Mouse (Mus musculus): ENCODE data around the gene Olfr24. TPM values are rescaled to one million over a fixed set of nuclear protein-coding genes. Genes with fewer than 3 reads are reported as not detected.

Gene Olfr24
- total RNA-seq (2012; rRNA removed), result not detected in 2 replicates
- polyA plus RNA-seq (2012; ENCODE audit: insufficient read depth in 1 of 2, insufficient read length in 2 of 2, low read depth in 1 of 2, low replicate concordance in 2 of 2, missing spikeins in 1 of 2), result not detected

GRCm38 (mm10) chr9:18763896-18764295 is at the start of gene Olfr24:
Gene Olfr24, minus strand, starts transcription at chr9:18763996.
- Histone ChIP-seq H3K9me3 (replicated peaks; ENCODE audit: insufficient read depth, low read length) (no peaks in the 10 kb centered on the region; the same call in 1 of the 2 replicates), H3K4me3 (ENCODE audit: control insufficient read depth in 1 of 2, insufficient read depth in 1 of 2, low read depth in 2 of 2, low read length in 2 of 2) (no peak within 1 kb of the TSS), H3K36me3 (ENCODE audit: control insufficient read depth in 1 of 2, insufficient read depth in 2 of 2, low read length in 2 of 2) (no peaks in the 10 kb centered on the region), H3K27ac (ENCODE audit: control insufficient read depth, low read depth, low read length) (no peak within 1 kb of the TSS), H3K4me1 (ENCODE audit: control insufficient read depth in 1 of 2, insufficient read depth in 2 of 2, low read length in 2 of 2) (no peaks in the 10 kb centered on the region), H3K79me2 (ENCODE audit: control insufficient read depth, insufficient read depth, low read length, poor library complexity) (no peaks in the 10 kb centered on the region), H3K9ac (ENCODE audit: control insufficient read depth, low read depth, low read length, poor library complexity, severe bottlenecking) (no peak within 1 kb of the TSS), H3K27me3 (ENCODE audit: control insufficient read depth in 1 of 2, insufficient read depth in 2 of 2, low read length in 2 of 2) (no peaks in the 10 kb centered on the region; a peak in 1 of 4 replicates)
- no peak for DNase-seq (ENCODE audit: low read depth, low spot score)
- TF ChIP-seq JUND (IDR thresholded peaks at IDR 0.05; ENCODE audit: low read depth, low read length), result no peak
- no peak for TF ChIP-seq MAFK (IDR thresholded peaks at IDR 0.05; ENCODE audit: borderline replicate concordance, low read depth, low read length)
- no peak for TF ChIP-seq CTCF (IDR thresholded peaks at IDR 0.05 in 2 of 3, conservative IDR thresholded peaks at IDR 0.05 in 1 of 3; ENCODE audit: control insufficient read depth in 1 of 3, insufficient read depth in 1 of 3, low read depth in 2 of 3, low read length in 3 of 3, poor library complexity in 1 of 3, severe bottlenecking in 1 of 3)
- no peak for TF ChIP-seq ZC3H11A (IDR thresholded peaks at IDR 0.05; ENCODE audit: low read depth, low read length)
- TF ChIP-seq SMC3 (IDR thresholded peaks at IDR 0.05; ENCODE audit: low read depth, low read length), result no peak
- TF ChIP-seq EP300 (IDR thresholded peaks at IDR 0.05; ENCODE audit: low read depth in 1 of 2, low read length in 2 of 2), result no peak
- no peak for TF ChIP-seq MAX (IDR thresholded peaks at IDR 0.05; ENCODE audit: low read length)
- no peak for TF ChIP-seq CHD1 (IDR thresholded peaks at IDR 0.05; ENCODE audit: low read depth, low read length)
- TF ChIP-seq USF1 (IDR thresholded peaks at IDR 0.05; ENCODE audit: low read depth, low read length), result no peak
- no peak for TF ChIP-seq MYC (IDR thresholded peaks at IDR 0.05; ENCODE audit: low read depth, low read length)
- no peak for TF ChIP-seq TCF12 (IDR thresholded peaks at IDR 0.05; ENCODE audit: low read depth, low read length)
- no peak for TF ChIP-seq MEF2A (IDR thresholded peaks at IDR 0.05; ENCODE audit: extremely low read depth, insufficient replicate concordance, low read depth, low read length, poor library complexity, severe bottlenecking)
- TF ChIP-seq POLR2AphosphoS5 (IDR thresholded peaks at IDR 0.05; ENCODE audit: borderline replicate concordance, low read depth, low read length), result no peak
- no peak for TF ChIP-seq NELFE (IDR thresholded peaks at IDR 0.05; ENCODE audit: low read depth, low read length)
- TF ChIP-seq RAD21 (IDR thresholded peaks at IDR 0.05; ENCODE audit: low read depth, low read length), result no peak
- no peak for TF ChIP-seq TBP (IDR thresholded peaks at IDR 0.05; ENCODE audit: low read depth, low read length)
- no peak for TF ChIP-seq KAT2A (conservative IDR thresholded peaks at IDR 0.05; ENCODE audit: low read depth, low read length)
- TF ChIP-seq NRF1 (IDR thresholded peaks at IDR 0.05; ENCODE audit: insufficient read depth, low read depth, low read length, poor library complexity, severe bottlenecking), result no peak

- H3K27me3 ChIP-seq (ENCODE audit: control insufficient read depth in 1 of 2, insufficient read depth in 2 of 2, low read length in 2 of 2), result no peaks in the 10 kb centered on the region
Measured at GRCm38 (mm10) chr9:18785316-18785715, 21.5 kb upstream of the Olfr24 start.

More at GRCm38 (mm10) chr9:18785316-18785715, 21.5 kb upstream of the Olfr24 start:
- H3K36me3 ChIP-seq (ENCODE audit: control insufficient read depth in 1 of 2, insufficient read depth in 2 of 2, low read length in 2 of 2), result no peaks in the 10 kb centered on the region
- H3K79me2 ChIP-seq (ENCODE audit: control insufficient read depth, insufficient read depth, low read length, poor library complexity), result no peaks in the 10 kb centered on the region
- no peaks in the 10 kb centered on the region for H3K9me3 ChIP-seq (replicated peaks; ENCODE audit: insufficient read depth, low read length)
- no peaks in the 10 kb centered on the region for H3K4me1 ChIP-seq (ENCODE audit: control insufficient read depth in 1 of 2, insufficient read depth in 2 of 2, low read length in 2 of 2)
- no peak overlapping the region for H3K9ac ChIP-seq (ENCODE audit: control insufficient read depth, low read depth, low read length, poor library complexity, severe bottlenecking)
- DNase-seq (ENCODE audit: low read depth, low spot score), result no peak
- TF ChIP-seq CHD1 (IDR thresholded peaks at IDR 0.05; ENCODE audit: low read depth, low read length), result no peak
- no peak for TF ChIP-seq ZC3H11A (IDR thresholded peaks at IDR 0.05; ENCODE audit: low read depth, low read length)
- TF ChIP-seq RAD21 (IDR thresholded peaks at IDR 0.05; ENCODE audit: low read depth, low read length), result no peak
- TF ChIP-seq NRF1 (IDR thresholded peaks at IDR 0.05; ENCODE audit: insufficient read depth, low read depth, low read length, poor library complexity, severe bottlenecking), result no peak
- TF ChIP-seq HCFC1 (IDR thresholded peaks at IDR 0.05; ENCODE audit: low read depth, low read length), result no peak
- TF ChIP-seq E2F4 (IDR thresholded peaks at IDR 0.05; ENCODE audit: borderline replicate concordance, low read depth, low read length), result no peak
- TF ChIP-seq SMC3 (IDR thresholded peaks at IDR 0.05; ENCODE audit: low read depth, low read length), result no peak
- TF ChIP-seq MYB (IDR thresholded peaks at IDR 0.05; ENCODE audit: low read depth, low read length), result no peak
- no peak for TF ChIP-seq MAX (IDR thresholded peaks at IDR 0.05; ENCODE audit: low read length)
- no peak for TF ChIP-seq JUND (IDR thresholded peaks at IDR 0.05; ENCODE audit: low read depth, low read length)
- TF ChIP-seq ZKSCAN1 (IDR thresholded peaks at IDR 0.05; ENCODE audit: low read depth, low read length), result no peak
- TF ChIP-seq POLR2AphosphoS5 (IDR thresholded peaks at IDR 0.05; ENCODE audit: borderline replicate concordance, low read depth, low read length), result no peak
- TF ChIP-seq MAZ (IDR thresholded peaks at IDR 0.05; ENCODE audit: low read depth, low read length), result no peak
- TF ChIP-seq GATA1 (IDR thresholded peaks at IDR 0.05; ENCODE audit: low read depth, low read length), result no peak
- H3K27ac ChIP-seq (ENCODE audit: control insufficient read depth, low read depth, low read length), result no peak overlapping the region
- no peak overlapping the region for H3K4me3 ChIP-seq (ENCODE audit: control insufficient read depth in 1 of 2, insufficient read depth in 1 of 2, low read depth in 2 of 2, low read length in 2 of 2)
